Mouse (Mus musculus) limb, embryonic 14.5 days (tissue): ENCODE results near the gene Stox2. TPM values are rescaled to one million over a fixed set of nuclear protein-coding genes. Genes with fewer than 3 reads are reported as not detected.

Experiments
- ATAC-seq: fragments of 200-750 bp; cut with Nextera tagmentation; 2 replicates; pipeline ENCODE4 v1.8.0; 2017; ENCODE audit warnings: low read depth, moderate number of reproducible peaks, moderate TSS enrichment; ENCODE audit not compliant: low FRiP score
- DNase-seq: peaks from one replicate; pipeline ENCODE4 v3.0.0-alpha.2; 2015; ENCODE audit warnings: low spot score
- H3K27ac ChIP-seq: fragments of 300-500 bp; sonication (generic); replicated peaks from 2 replicates; pipeline ENCODE4 v1.5.1; 2014; ENCODE audit warnings: low read depth, mild to moderate bottlenecking, low read length, moderate library complexity, mixed read lengths
- H3K27me3 ChIP-seq: fragments of 300-500 bp; sonication (generic); 2 replicates; pipeline ENCODE4 v1.6.1; 2014; ENCODE audit warnings: low read length, mixed read lengths; ENCODE audit not compliant: control insufficient read depth, insufficient read depth
- H3K36me3 ChIP-seq: fragments of 300-500 bp; sonication (generic); 2 replicates; pipeline ENCODE4 v1.6.1; 2014; ENCODE audit warnings: mild to moderate bottlenecking, low read length, moderate library complexity, mixed read lengths; ENCODE audit not compliant: control insufficient read depth, insufficient read depth
- H3K4me1 ChIP-seq: fragments of 300-500 bp; sonication (generic); 2 replicates; pipeline ENCODE4 v1.6.1; 2014; ENCODE audit warnings: antibody characterized with exemption, low read length, mixed read lengths; ENCODE audit not compliant: control insufficient read depth, insufficient read depth
- H3K4me2 ChIP-seq: fragments of 300-500 bp; sonication (generic); replicated peaks from 2 replicates; pipeline ENCODE4 v1.6.1; 2014; ENCODE audit warnings: low read depth, mild to moderate bottlenecking, low read length, moderate library complexity; ENCODE audit not compliant: severe bottlenecking
- H3K4me3 ChIP-seq: fragments of 300-500 bp; sonication (generic); replicated peaks from 2 replicates; pipeline ENCODE4 v1.5.1; 2014; ENCODE audit warnings: low read length
- H3K9ac ChIP-seq: fragments of 300-500 bp; sonication (generic); 2 replicates; pipeline ENCODE4 v1.6.1; 2014; ENCODE audit warnings: mild to moderate bottlenecking, low read depth, low read length, moderate library complexity; ENCODE audit not compliant: severe bottlenecking
- H3K9me3 ChIP-seq: fragments of 300-500 bp; sonication (generic); 2 replicates; pipeline ENCODE4 v1.6.1; 2016; ENCODE audit warnings: low read length; ENCODE audit not compliant: control insufficient read depth
- POLR2A ChIP-seq: fragments of 200-500 bp; IDR thresholded peaks from 2 replicates; pipeline ENCODE4 v1.8.0; 2012; ENCODE audit warnings: inconsistent platforms, mild to moderate bottlenecking, moderate library complexity, borderline replicate concordance; ENCODE audit not compliant: insufficient read depth, insufficient read length; ENCODE audit errors: extremely low read depth
- WGBS: fragments of 180-500 bp; shearing (Covaris S2); extraction: QIAGEN DNeasy Blood & Tissue Kit; methylation state at CpG from one replicate; pipeline ENCODE4 v1.1.7; 2014; 5-methylcytosine and 5-hydroxymethylcytosine counted together
- polyA plus RNA-seq, 2 experiments: library from polyadenylated mRNA; depleted of rRNA in 1 of 2; stranded (reverse) in 1 of 2; unstranded in 1 of 2; fragments of >200 nt; fragmentation: Nextera tagmentation in 1 of 2; extraction: Ambion mirVana in 1 of 2; gene quantifications; 2 replicates each; pipeline versions ENCODE4 v1.2.1 to v1.2.3; 2012 to 2014

Gene Stox2
- polyA plus RNA-seq, 2 experiments: 12.2 to 17.1 TPM

DNA sequence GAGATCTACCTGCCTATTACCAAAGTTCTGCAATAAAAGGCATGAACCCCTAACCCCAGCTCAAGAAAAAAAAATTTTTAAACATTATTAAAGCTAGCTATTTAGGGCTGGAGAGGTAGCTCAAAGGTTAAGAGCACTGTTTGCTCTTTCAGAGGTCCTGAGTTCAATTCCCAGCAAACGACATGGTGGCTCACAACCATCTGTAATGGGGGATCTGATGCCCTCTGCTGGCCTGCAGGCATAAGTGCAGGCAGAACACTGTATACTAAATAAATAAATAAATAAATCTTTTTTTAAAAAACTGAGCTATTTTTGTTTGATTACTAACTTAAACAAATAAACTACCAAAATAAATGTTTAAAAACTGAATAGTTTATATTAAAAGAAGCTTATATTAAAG is 60.4 kb downstream of the Stox2 start:
- H3K9me3 ChIP-seq: no peaks in the 10 kb centered on the region
- no peak overlapping the region for H3K27ac ChIP-seq
- no peak for TF ChIP-seq POLR2A
- ATAC-seq (no peak), DNase-seq (no peak)
- no peak overlapping the region for H3K9ac ChIP-seq
- no peaks in the 10 kb centered on the region for H3K36me3 ChIP-seq
- no peak overlapping the region for H3K4me2 ChIP-seq
- WGBS: 63% methylated on average over 1 of the region's 1 CpGs
- no peaks in the 10 kb centered on the region for H3K4me1 ChIP-seq
- H3K27me3 ChIP-seq: no peaks in the 10 kb centered on the region
- H3K4me3 ChIP-seq: no peak overlapping the region

DNA sequence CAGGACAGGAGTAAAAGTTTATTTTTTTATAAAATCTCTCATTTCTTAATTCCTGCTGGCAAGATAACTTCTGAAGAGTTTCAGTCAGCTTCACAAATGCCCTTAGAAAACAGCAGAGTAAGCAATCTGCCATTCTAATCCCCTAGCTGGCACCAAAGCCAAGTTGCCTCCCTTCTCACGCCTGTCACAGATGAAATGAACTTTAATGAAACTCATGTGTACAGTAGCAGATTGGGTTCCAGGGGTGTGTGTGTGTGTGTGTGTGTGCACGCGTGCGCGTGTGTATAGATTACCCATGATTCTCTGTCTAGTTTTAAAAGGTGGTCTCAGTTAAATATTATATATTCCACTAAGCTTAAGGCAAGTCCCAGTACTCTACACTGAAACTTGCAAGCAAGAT is 62.0 kb downstream of the Stox2 start:
- Histone ChIP-seq H3K27ac (no peak overlapping the region), H3K9me3 (no peaks in the 10 kb centered on the region), H3K4me2 (no peak overlapping the region), H3K27me3 (no peaks in the 10 kb centered on the region), H3K36me3 (no peaks in the 10 kb centered on the region), H3K4me1 (peaks cover 3% of the 10 kb centered on the region; the same call in 1 of the 2 replicates), H3K9ac (no peak overlapping the region), H3K4me3 (no peak overlapping the region)
- ATAC-seq (no peak), DNase-seq (no peak)
- no peak for TF ChIP-seq POLR2A
- 88% methylated on average over 5 of the region's 5 CpGs for WGBS

DNA sequence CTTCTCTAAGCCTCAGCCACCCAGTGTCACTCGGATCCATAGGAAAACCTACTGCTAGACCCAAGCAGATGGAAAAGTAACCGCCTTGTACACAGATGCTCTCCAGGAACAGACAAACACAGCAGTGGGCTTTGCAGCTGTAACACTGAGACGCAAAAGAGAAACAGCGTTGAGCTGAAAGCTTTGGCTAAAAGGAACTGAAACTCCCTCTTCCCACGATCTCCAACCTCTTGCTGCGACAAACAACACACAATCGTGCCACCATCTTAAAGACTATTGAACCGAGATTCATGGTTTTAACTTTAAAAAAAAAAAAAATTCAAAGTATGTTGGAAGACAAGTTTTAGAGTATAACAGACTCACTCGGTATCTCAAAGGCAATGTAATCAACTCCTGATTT is 62.5 kb downstream of the Stox2 start:
- DNase-seq (no peak), ATAC-seq (no peak)
- H3K4me1 ChIP-seq: peaks cover 3% of the 10 kb centered on the region; the same call in 1 of the 2 replicates
- H3K4me3 ChIP-seq: no peak overlapping the region
- H3K27me3 ChIP-seq: no peaks in the 10 kb centered on the region
- no peak overlapping the region for H3K4me2 ChIP-seq
- TF ChIP-seq POLR2A: no peak
- no peaks in the 10 kb centered on the region for H3K9me3 ChIP-seq
- 81% methylated on average over 9 of the region's 9 CpGs for WGBS
- no peak overlapping the region for H3K27ac ChIP-seq
- no peaks in the 10 kb centered on the region for H3K36me3 ChIP-seq
- no peak overlapping the region for H3K9ac ChIP-seq

GRCm38 (mm10) chr8:47381216-47381615 is 64.9 kb downstream of the Stox2 start:
- Histone ChIP-seq H3K4me3 (no peak overlapping the region), H3K4me2 (no peak overlapping the region), H3K27me3 (no peaks in the 10 kb centered on the region), H3K9ac (no peak overlapping the region), H3K9me3 (no peaks in the 10 kb centered on the region), H3K36me3 (no peaks in the 10 kb centered on the region), H3K4me1 (peaks cover 3% of the 10 kb centered on the region; the same call in 1 of the 2 replicates), H3K27ac (no peak overlapping the region)
- ATAC-seq: no peak
- WGBS: 48% methylated on average over 3 of the region's 3 CpGs
- TF ChIP-seq POLR2A: no peak
- DNase-seq: no peak

- ATAC-seq (no peak), DNase-seq (no peak)
- Histone ChIP-seq H3K9me3 (no peaks in the 10 kb centered on the region), H3K27me3 (no peaks in the 10 kb centered on the region), H3K4me3 (no peak overlapping the region), H3K9ac (no peak overlapping the region), H3K36me3 (no peaks in the 10 kb centered on the region), H3K4me2 (no peak overlapping the region), H3K4me1 (peaks cover 3% of the 10 kb centered on the region; the same call in 1 of the 2 replicates), H3K27ac (no peak overlapping the region)
- 74% methylated on average over 6 of the region's 6 CpGs for WGBS
- TF ChIP-seq POLR2A: no peak
Measured at GRCm38 (mm10) chr8:47380725-47381124, 65.4 kb downstream of the Stox2 start.

GRCm38 (mm10) chr8:47380075-47380474 is 66.1 kb downstream of the Stox2 start:
- WGBS: 38% methylated on average over 3 of the region's 3 CpGs
- H3K27me3 ChIP-seq: no peaks in the 10 kb centered on the region
- no peaks in the 10 kb centered on the region for H3K9me3 ChIP-seq
- no peak overlapping the region for H3K27ac ChIP-seq
- no peak overlapping the region for H3K9ac ChIP-seq
- DNase-seq: no peak
- no peak overlapping the region for H3K4me3 ChIP-seq
- TF ChIP-seq POLR2A: no peak
- no peak for ATAC-seq
- H3K36me3 ChIP-seq: no peaks in the 10 kb centered on the region
- no peak overlapping the region for H3K4me2 ChIP-seq
- peaks cover 3% of the 10 kb centered on the region; the same call in 1 of the 2 replicates for H3K4me1 ChIP-seq
